Mouse (Mus musculus): ENCODE measurements at regions not wholly inside any gene's neighbourhood (a gene's known extent, or its start where the extent isn't known, plus 50 kb on each side); places are given as distances from the start of the nearest gene placed in this dataset.
A peak's percentile ranks its signal among the peaks of the same experiment; 100 is the strongest.

DNA sequence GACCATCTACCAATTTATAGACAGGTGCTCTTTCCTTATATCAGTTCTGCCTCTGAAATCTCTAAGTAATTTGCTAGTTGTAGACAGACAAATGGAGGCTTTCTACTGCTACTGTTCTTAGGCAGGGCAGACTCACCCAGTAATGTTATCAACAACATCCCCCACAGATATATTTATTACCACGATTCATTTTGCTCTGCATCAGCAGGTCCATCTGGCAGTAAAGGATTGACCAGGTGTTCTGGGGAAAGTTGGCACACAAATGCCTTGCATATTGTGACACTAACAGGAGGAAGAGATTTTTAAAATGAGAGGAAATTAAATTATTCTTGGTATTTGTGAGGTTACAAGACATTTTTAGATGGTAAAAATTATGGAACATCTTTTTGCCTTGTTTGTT is 627.3 kb upstream of the Tmprss15 start:
- peak in 1 of 2 experiments; percentile 8 for DNase-seq (ENCODE audit: low spot score in 2 of 2)

GRCm38 (mm10) chr16:79692444-79692843 is 601.5 kb upstream of the Tmprss15 start:
- DNase-seq (ENCODE audit: low spot score in 2 of 2) = no peak

GRCm38 (mm10) chr16:79651162-79651741 is 560.4 kb upstream of the Tmprss15 start:
- DNase-seq (ENCODE audit: low spot score in 2 of 2) = no peak

DNA sequence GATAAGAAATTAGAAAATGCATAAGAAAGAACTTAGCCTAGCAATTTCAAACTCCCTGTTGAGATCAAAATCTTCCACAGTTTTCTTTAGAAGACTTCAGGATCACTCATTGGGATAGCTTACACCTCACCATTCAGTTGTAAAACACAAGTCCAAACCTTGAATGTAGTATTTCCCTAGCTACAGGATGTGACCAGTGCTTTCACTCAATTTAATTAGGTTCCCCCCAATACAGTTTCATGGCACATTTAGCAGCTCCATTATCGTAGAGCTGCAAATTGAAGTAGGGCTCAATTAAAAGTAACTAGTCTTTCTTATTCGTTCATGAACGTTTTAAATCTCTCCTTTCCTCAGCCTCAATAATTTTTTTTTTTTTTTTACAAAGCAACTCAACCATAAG is 550.0 kb upstream of the Tmprss15 start:
- DNase-seq (ENCODE audit: low spot score in 2 of 2) = no peak

GRCm38 (mm10) chr16:79627139-79627538 is 536.2 kb upstream of the Tmprss15 start:
- no peak for DNase-seq (ENCODE audit: low spot score in 2 of 2)

GRCm38 (mm10) chr16:79611002-79611401 is 520.1 kb upstream of the Tmprss15 start:
- DNase-seq (ENCODE audit: low spot score in 2 of 2) = no peak

- no peak for DNase-seq (ENCODE audit: low spot score in 2 of 2)
Measured at GRCm38 (mm10) chr16:79590891-79591290, 500.0 kb upstream of the Tmprss15 start.

- no peak for DNase-seq (ENCODE audit: low spot score in 2 of 2)
Measured at GRCm38 (mm10) chr16:79585745-79586144, 494.8 kb upstream of the Tmprss15 start.

GRCm38 (mm10) chr16:79570867-79571266 is 480.0 kb upstream of the Tmprss15 start:
- DNase-seq (ENCODE audit: low spot score in 2 of 2) = no peak

DNA sequence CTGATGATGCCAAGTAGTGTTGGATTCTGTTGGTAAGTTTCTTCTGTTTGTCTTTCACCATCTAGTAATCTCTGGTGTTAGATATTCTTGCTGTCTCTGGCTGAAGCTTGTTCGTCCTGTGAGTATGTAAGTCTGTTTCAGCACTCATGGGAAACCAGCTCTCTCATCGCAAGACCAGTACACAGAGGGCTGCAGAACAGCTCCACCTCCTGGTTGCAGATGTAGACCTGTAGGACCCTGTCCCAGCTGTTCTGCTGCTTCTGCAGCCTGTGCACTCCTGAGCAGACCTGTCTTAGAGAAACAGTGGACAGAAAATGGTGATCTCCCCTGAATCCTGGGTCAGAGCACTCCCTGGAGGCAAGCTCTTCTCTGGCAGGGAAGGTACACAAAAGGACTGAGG is 443.5 kb upstream of the Tmprss15 start:
- DNase-seq (ENCODE audit: low spot score in 2 of 2) = peak in 1 of 2 experiments; percentile 1

DNA sequence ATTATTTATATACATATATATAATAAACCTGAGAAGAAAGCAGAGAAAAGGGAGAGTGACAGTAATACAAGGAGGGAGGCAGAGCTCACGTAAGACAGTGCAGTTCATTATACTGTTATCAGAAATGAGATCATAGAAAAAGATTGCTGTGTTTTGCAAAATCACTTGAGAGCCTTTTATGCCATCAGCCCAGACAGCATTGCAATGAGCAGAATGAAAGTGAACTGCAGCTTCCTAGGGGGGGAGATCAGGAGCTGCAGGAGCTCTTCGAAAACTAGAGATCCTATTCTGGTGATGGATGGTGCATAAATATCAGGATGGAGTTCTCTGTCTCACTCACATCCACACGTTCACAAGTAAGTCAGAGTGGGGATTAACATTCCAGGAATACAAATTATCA is 401.6 kb upstream of the Tmprss15 start:
- no peak for DNase-seq (ENCODE audit: low spot score in 2 of 2)

DNA sequence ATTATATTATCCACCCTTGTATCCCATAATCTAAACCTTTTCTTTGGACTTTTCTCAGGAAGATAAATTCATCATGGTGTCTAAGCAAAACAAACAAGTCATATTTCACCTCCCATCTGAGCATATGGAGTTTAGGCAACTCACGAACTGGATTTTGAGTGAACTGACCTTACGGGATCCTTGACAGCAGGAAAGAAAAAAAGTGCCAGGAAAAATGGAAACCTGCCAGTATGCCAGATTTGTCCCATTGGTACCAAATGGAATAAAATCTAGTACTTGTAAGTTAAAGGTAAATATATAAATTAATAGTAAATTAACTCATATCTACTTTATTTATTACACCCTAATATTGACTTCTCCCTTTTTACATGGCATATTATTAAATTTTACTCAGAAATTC is 360.0 kb upstream of the Tmprss15 start:
- DNase-seq (ENCODE audit: low spot score in 2 of 2) = no peak

DNA sequence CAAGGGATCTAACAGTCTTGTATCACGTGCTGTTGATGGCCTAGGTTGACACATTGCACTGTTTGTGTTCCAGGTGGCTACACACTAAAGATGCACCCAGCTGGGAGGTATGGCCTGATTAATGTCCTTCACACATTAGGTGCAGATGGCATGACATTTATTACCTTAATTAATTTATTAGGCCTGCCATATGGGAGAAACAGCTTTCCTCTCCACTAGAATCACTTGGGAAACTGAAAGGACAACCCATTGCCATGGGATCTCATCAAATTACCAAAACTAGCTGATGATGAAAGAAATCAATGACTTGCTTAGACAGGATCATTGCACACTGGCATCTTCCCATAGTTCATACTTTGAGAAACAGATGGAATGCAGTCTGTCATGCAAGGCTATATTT is 358.8 kb upstream of the Tmprss15 start:
- DNase-seq (ENCODE audit: low spot score in 2 of 2) = peak in 1 of 2 experiments; percentile 29

- no peak for DNase-seq (ENCODE audit: low spot score in 2 of 2)
Measured at GRCm38 (mm10) chr16:79407385-79407784, 316.5 kb upstream of the Tmprss15 start.

- DNase-seq (ENCODE audit: low spot score in 2 of 2) = no peak
Measured at GRCm38 (mm10) chr16:79406216-79406615, 315.3 kb upstream of the Tmprss15 start.

- DNase-seq (ENCODE audit: low spot score in 2 of 2) = no peak
Measured at GRCm38 (mm10) chr16:79404064-79404463, 313.2 kb upstream of the Tmprss15 start.

GRCm38 (mm10) chr16:79400100-79400499 is 309.2 kb upstream of the Tmprss15 start:
- no peak for DNase-seq (ENCODE audit: low spot score in 2 of 2)

- DNase-seq (ENCODE audit: low spot score in 2 of 2) = no peak
Measured at GRCm38 (mm10) chr16:79398476-79398875, 307.6 kb upstream of the Tmprss15 start.

GRCm38 (mm10) chr16:79394425-79394824 is 303.5 kb upstream of the Tmprss15 start:
- no peak for DNase-seq (ENCODE audit: low spot score in 2 of 2)

- DNase-seq (ENCODE audit: low spot score in 2 of 2) = no peak
Measured at GRCm38 (mm10) chr16:79386421-79386820, 295.5 kb upstream of the Tmprss15 start.

DNA sequence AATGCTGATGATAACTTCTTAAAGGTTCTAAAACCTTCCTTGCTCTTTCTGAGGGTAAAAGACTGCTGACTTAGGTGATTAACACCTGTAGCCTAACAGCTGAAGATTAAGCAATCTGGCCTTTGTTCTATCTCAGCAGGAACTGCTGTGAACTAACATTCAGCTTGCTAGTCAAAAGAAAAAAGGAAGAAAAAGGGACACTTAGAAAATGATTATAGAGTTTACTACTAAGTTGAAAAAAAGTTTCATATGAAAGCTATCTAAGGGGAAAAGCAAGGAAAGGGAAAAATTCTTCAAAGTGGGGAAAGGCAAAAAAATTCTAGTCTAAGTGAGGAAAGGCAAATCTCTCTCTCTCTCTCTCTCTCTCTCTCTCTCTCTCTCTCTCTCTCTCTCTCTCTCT is 259.2 kb upstream of the Tmprss15 start:
- DNase-seq (ENCODE audit: low spot score in 2 of 2) = no peak

- no peak for DNase-seq (ENCODE audit: low spot score in 2 of 2)
Measured at GRCm38 (mm10) chr16:79342453-79342852, 251.6 kb upstream of the Tmprss15 start.

GRCm38 (mm10) chr16:79336416-79336815 is 245.5 kb upstream of the Tmprss15 start:
- DNase-seq (ENCODE audit: low spot score in 2 of 2) = peak in 1 of 2 experiments; percentile 3

GRCm38 (mm10) chr16:79336016-79336415 is 245.1 kb upstream of the Tmprss15 start:
- no peak for DNase-seq (ENCODE audit: low spot score in 2 of 2)
